Mouse (Mus musculus): Measurements from ENCODE around the gene Tnfaip2. TPM values are rescaled to one million over a fixed set of nuclear protein-coding genes. Genes with fewer than 3 reads are reported as not detected.

The Tnfaip2 gene
- total and polyA plus RNA-seq, 2 experiments, result 10.0 to 28.9 TPM

GRCm38 (mm10) chr12:111434164-111434744, 8.0 kb upstream of the Tnfaip2 start:
- Histone ChIP-seq H3K9ac (ENCODE audit: low read depth, low read length) (no peak overlapping the region), H3K27me3 (ENCODE audit: control insufficient read depth, insufficient read depth, low read length) (no peaks in the 10 kb centered on the region), H3K27ac (replicated peaks; ENCODE audit: insufficient read depth, low read depth, low read length) (peak overlapping the region; percentile 25), H3K79me2 (ENCODE audit: control insufficient read depth, insufficient read depth, low read length) (no peaks in the 10 kb centered on the region), H3K36me3 (ENCODE audit: control insufficient read depth, insufficient read depth, low read length) (no peaks in the 10 kb centered on the region), H3K4me3 (ENCODE audit: insufficient read depth, low read depth, low read length) (no peak overlapping the region), H3K4me1 (ENCODE audit: control insufficient read depth, insufficient read depth, low read length) (peaks cover 26% of the 10 kb centered on the region)
- peak; percentile 87 for DNase-seq (ENCODE audit: extremely low read depth, low read depth, low spot score)
- 24% methylated on average over 7 of the region's 7 CpGs for WGBS
- TF ChIP-seq CTCF (IDR thresholded peaks at IDR 0.05; ENCODE audit: low read depth, low read length), result no peak
- no peak for TF ChIP-seq POLR2A (IDR thresholded peaks at IDR 0.05; ENCODE audit: extremely low read depth, insufficient read depth, low read length)

GRCm38 (mm10) chr12:111434745-111435327, 7.4 kb upstream of the Tnfaip2 start:
- H3K36me3 ChIP-seq (ENCODE audit: control insufficient read depth, insufficient read depth, low read length), result no peaks in the 10 kb centered on the region
- H3K79me2 ChIP-seq (ENCODE audit: control insufficient read depth, insufficient read depth, low read length), result no peaks in the 10 kb centered on the region
- H3K4me1 ChIP-seq (ENCODE audit: control insufficient read depth, insufficient read depth, low read length), result peaks cover 26% of the 10 kb centered on the region
- no peak for DNase-seq (ENCODE audit: extremely low read depth, low read depth, low spot score)
- TF ChIP-seq POLR2A (IDR thresholded peaks at IDR 0.05; ENCODE audit: extremely low read depth, insufficient read depth, low read length) (no peak), CTCF (IDR thresholded peaks at IDR 0.05; ENCODE audit: low read depth, low read length) (no peak)
- no peak overlapping the region for H3K9ac ChIP-seq (ENCODE audit: low read depth, low read length)
- 45% methylated on average over 8 of the region's 8 CpGs for WGBS
- no peaks in the 10 kb centered on the region for H3K27me3 ChIP-seq (ENCODE audit: control insufficient read depth, insufficient read depth, low read length)
- no peak overlapping the region for H3K4me3 ChIP-seq (ENCODE audit: insufficient read depth, low read depth, low read length)
- H3K27ac ChIP-seq (replicated peaks; ENCODE audit: insufficient read depth, low read depth, low read length), result 0 out of 2 replicates have a peak overlapping the region, but pooled peaks have one; percentile 8

DNA sequence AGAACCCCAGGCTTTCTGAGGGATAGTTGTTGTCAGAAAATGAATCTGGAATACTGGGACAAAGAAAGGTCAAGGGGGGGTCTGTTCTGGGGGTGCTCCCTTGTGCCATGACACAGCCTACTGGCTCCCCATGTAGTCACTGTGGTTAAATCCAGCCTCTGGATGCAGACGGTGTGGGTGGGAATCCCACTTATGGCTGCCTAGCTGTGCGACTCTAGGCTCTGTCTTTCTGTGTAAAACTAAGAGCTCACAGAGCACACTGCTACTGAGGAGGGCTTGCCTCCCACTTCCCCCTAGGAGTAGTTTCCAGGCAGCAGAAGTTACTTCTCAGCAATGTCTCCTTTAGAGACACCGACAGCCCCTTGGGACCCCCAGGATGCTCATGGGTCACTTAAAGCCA, 6.1 kb upstream of the Tnfaip2 start:
- Histone ChIP-seq H3K4me3 (ENCODE audit: insufficient read depth, low read depth, low read length) (no peak overlapping the region), H3K9ac (ENCODE audit: low read depth, low read length) (no peak overlapping the region), H3K27me3 (ENCODE audit: control insufficient read depth, insufficient read depth, low read length) (no peaks in the 10 kb centered on the region), H3K4me1 (ENCODE audit: control insufficient read depth, insufficient read depth, low read length) (peaks cover 27% of the 10 kb centered on the region), H3K79me2 (ENCODE audit: control insufficient read depth, insufficient read depth, low read length) (no peaks in the 10 kb centered on the region), H3K36me3 (ENCODE audit: control insufficient read depth, insufficient read depth, low read length) (no peaks in the 10 kb centered on the region), H3K27ac (replicated peaks; ENCODE audit: insufficient read depth, low read depth, low read length) (peak overlapping the region; percentile 22; the same call in 1 of the 2 replicates)
- TF ChIP-seq CTCF (IDR thresholded peaks at IDR 0.05; ENCODE audit: low read depth, low read length) (no peak), POLR2A (IDR thresholded peaks at IDR 0.05; ENCODE audit: extremely low read depth, insufficient read depth, low read length) (no peak)
- DNase-seq (ENCODE audit: extremely low read depth, low read depth, low spot score), result no peak
- WGBS, result 96% methylated on average over 3 of the region's 3 CpGs

GRCm38 (mm10) chr12:111436640-111437039, 5.6 kb upstream of the Tnfaip2 start:
- Histone ChIP-seq H3K9ac (ENCODE audit: low read depth, low read length) (no peak overlapping the region), H3K36me3 (ENCODE audit: control insufficient read depth, insufficient read depth, low read length) (no peaks in the 10 kb centered on the region), H3K4me1 (ENCODE audit: control insufficient read depth, insufficient read depth, low read length) (peaks cover 31% of the 10 kb centered on the region), H3K27me3 (ENCODE audit: control insufficient read depth, insufficient read depth, low read length) (no peaks in the 10 kb centered on the region), H3K4me3 (ENCODE audit: insufficient read depth, low read depth, low read length) (no peak overlapping the region), H3K79me2 (ENCODE audit: control insufficient read depth, insufficient read depth, low read length) (no peaks in the 10 kb centered on the region), H3K27ac (replicated peaks; ENCODE audit: insufficient read depth, low read depth, low read length) (peak overlapping the region; percentile 22; the same call in 1 of the 2 replicates)
- no peak for DNase-seq (ENCODE audit: extremely low read depth, low read depth, low spot score)
- WGBS, result 70% methylated on average over 8 of the region's 8 CpGs
- no peak for TF ChIP-seq CTCF (IDR thresholded peaks at IDR 0.05; ENCODE audit: low read depth, low read length)
- no peak for TF ChIP-seq POLR2A (IDR thresholded peaks at IDR 0.05; ENCODE audit: extremely low read depth, insufficient read depth, low read length)

GRCm38 (mm10) chr12:111437222-111437900, 4.9 kb upstream of the Tnfaip2 start:
- H3K36me3 ChIP-seq (ENCODE audit: control insufficient read depth, insufficient read depth, low read length), result no peaks in the 10 kb centered on the region
- no peak overlapping the region for H3K9ac ChIP-seq (ENCODE audit: low read depth, low read length)
- H3K4me3 ChIP-seq (ENCODE audit: insufficient read depth, low read depth, low read length), result no peak overlapping the region
- H3K79me2 ChIP-seq (ENCODE audit: control insufficient read depth, insufficient read depth, low read length), result no peaks in the 10 kb centered on the region
- no peaks in the 10 kb centered on the region for H3K27me3 ChIP-seq (ENCODE audit: control insufficient read depth, insufficient read depth, low read length)
- 14% methylated on average over 5 of the region's 5 CpGs for WGBS
- peak; percentile 72 for DNase-seq (ENCODE audit: extremely low read depth, low read depth, low spot score)
- H3K4me1 ChIP-seq (ENCODE audit: control insufficient read depth, insufficient read depth, low read length), result peaks cover 38% of the 10 kb centered on the region
- TF ChIP-seq CTCF (IDR thresholded peaks at IDR 0.05; ENCODE audit: low read depth, low read length), result no peak
- no peak for TF ChIP-seq POLR2A (IDR thresholded peaks at IDR 0.05; ENCODE audit: extremely low read depth, insufficient read depth, low read length)
- peak overlapping the region; percentile 51 for H3K27ac ChIP-seq (replicated peaks; ENCODE audit: insufficient read depth, low read depth, low read length)

All from liver, adult 2 months (tissue).